Mouse (Mus musculus) forebrain, embryonic 11.5 days (tissue): ENCODE data around the gene Slc4a4. TPM values are rescaled to one million over a fixed set of nuclear protein-coding genes. Genes with fewer than 3 reads are reported as not detected.
A peak's percentile ranks its signal among the peaks of the same experiment; 100 is the strongest.

Experiments used
- ATAC-seq: fragments of 200-750 bp; cut with Nextera tagmentation; replicated peaks from 2 replicates; pipeline ENCODE4 v1.8.0; 2017; ENCODE audit warnings: moderate TSS enrichment; ENCODE audit not compliant: low FRiP score
- DNase-seq: peaks from one replicate; pipeline ENCODE4 v3.0.0-alpha.2; 2017; ENCODE audit warnings: low spot score
- H3K27ac ChIP-seq: fragments of 300-500 bp; sonication (generic); 2 replicates; pipeline ENCODE4 v1.5.1; 2014; ENCODE audit warnings: low read depth, low read length
- H3K27me3 ChIP-seq: fragments of 300-500 bp; sonication (generic); 2 replicates; pipeline ENCODE4 v1.6.1; 2014; ENCODE audit warnings: mild to moderate bottlenecking, low read length, mixed read lengths; ENCODE audit not compliant: control insufficient read depth, insufficient read depth
- H3K36me3 ChIP-seq: fragments of 300-500 bp; sonication (generic); 2 replicates; pipeline ENCODE4 v1.6.1; 2014; ENCODE audit warnings: mild to moderate bottlenecking, low read length, moderate library complexity, mixed read lengths; ENCODE audit not compliant: control insufficient read depth, insufficient read depth
- H3K4me1 ChIP-seq: fragments of 300-500 bp; sonication (generic); replicated peaks from 2 replicates; pipeline ENCODE4 v1.6.1; 2014; ENCODE audit warnings: low read length, mixed read lengths; ENCODE audit not compliant: control insufficient read depth, insufficient read depth
- H3K4me2 ChIP-seq: fragments of 300-500 bp; sonication (generic); 2 replicates; pipeline ENCODE4 v1.6.1; 2014; ENCODE audit warnings: low read depth, mild to moderate bottlenecking, low read length, moderate library complexity, mixed read lengths; ENCODE audit not compliant: severe bottlenecking
- H3K4me3 ChIP-seq: fragments of 300-500 bp; sonication (generic); 2 replicates; pipeline ENCODE4 v1.5.1; 2014; ENCODE audit warnings: low read depth, low read length
- H3K9ac ChIP-seq: fragments of 300-500 bp; sonication (generic); 2 replicates; pipeline ENCODE4 v1.6.1; 2014; ENCODE audit warnings: low read length
- H3K9me3 ChIP-seq: fragments of 300-500 bp; sonication (generic); 2 replicates; pipeline ENCODE4 v1.6.1; 2016; ENCODE audit warnings: low read length, mixed read lengths; ENCODE audit not compliant: control insufficient read depth
- WGBS: fragments of 180-500 bp; shearing (Covaris S2); extraction: QIAGEN DNeasy Blood & Tissue Kit; methylation state at CpG from one replicate; pipeline ENCODE4 v1.1.7; 2014; 5-methylcytosine and 5-hydroxymethylcytosine counted together
- polyA plus RNA-seq: library from polyadenylated mRNA; unstranded; fragments of >200 nt; fragmentation: Nextera tagmentation; extraction: Ambion mirVana; gene quantifications from 2 replicates; pipeline ENCODE4 v1.2.1, GENCODE M21; 2014

The Slc4a4 gene
- polyA plus RNA-seq, 1 experiment from 2014 or later, result 3.1 TPM

GRCm38 (mm10) chr5:89218222-89218621 lies 331.6 kb downstream of the Slc4a4 start:
- no peaks in the 10 kb centered on the region for H3K9me3 ChIP-seq
- no peak for DNase-seq
- 87% methylated on average over 8 of the region's 8 CpGs for WGBS
- 0 out of 2 replicates have a peak, but pooled peaks cover 2% of the 10 kb centered on the region for H3K4me1 ChIP-seq
- no peak for ATAC-seq
- H3K27ac ChIP-seq, result no peak overlapping the region
- no peaks in the 10 kb centered on the region for H3K27me3 ChIP-seq
- H3K4me3 ChIP-seq, result no peak overlapping the region
- H3K36me3 ChIP-seq, result no peaks in the 10 kb centered on the region
- H3K9ac ChIP-seq, result no peak overlapping the region
- H3K4me2 ChIP-seq, result no peak overlapping the region

GRCm38 (mm10) chr5:89218709-89219108 lies 332.1 kb downstream of the Slc4a4 start:
- Histone ChIP-seq H3K9ac (no peak overlapping the region), H3K4me1 (0 out of 2 replicates have a peak, but pooled peaks cover 2% of the 10 kb centered on the region), H3K4me3 (no peak overlapping the region), H3K27ac (no peak overlapping the region), H3K27me3 (no peaks in the 10 kb centered on the region), H3K9me3 (no peaks in the 10 kb centered on the region), H3K4me2 (no peak overlapping the region), H3K36me3 (no peaks in the 10 kb centered on the region)
- ATAC-seq, result no peak
- WGBS, result 73% methylated on average over 6 of the region's 6 CpGs
- DNase-seq, result no peak

GRCm38 (mm10) chr5:89221658-89222057 lies 335.0 kb downstream of the Slc4a4 start:
- H3K4me1 ChIP-seq, result 0 out of 2 replicates have a peak, but pooled peaks cover 2% of the 10 kb centered on the region
- 48% methylated on average over 1 of the region's 1 CpGs for WGBS
- DNase-seq (peak; percentile 55), ATAC-seq (peak; percentile 63; the same call in 1 of the 2 replicates)
- H3K9ac ChIP-seq, result no peak overlapping the region
- no peaks in the 10 kb centered on the region for H3K36me3 ChIP-seq
- H3K27me3 ChIP-seq, result no peaks in the 10 kb centered on the region
- no peak overlapping the region for H3K27ac ChIP-seq
- H3K4me2 ChIP-seq, result no peak overlapping the region
- no peaks in the 10 kb centered on the region for H3K9me3 ChIP-seq
- H3K4me3 ChIP-seq, result no peak overlapping the region

- peak; percentile 55 for ATAC-seq
- no peaks in the 10 kb centered on the region for H3K27me3 ChIP-seq
- H3K4me2 ChIP-seq, result no peak overlapping the region
- no peak overlapping the region for H3K4me3 ChIP-seq
- WGBS, result 66% methylated on average over 10 of the region's 10 CpGs
- H3K27ac ChIP-seq, result no peak overlapping the region
- 0 out of 2 replicates have a peak, but pooled peaks cover 2% of the 10 kb centered on the region for H3K4me1 ChIP-seq
- no peaks in the 10 kb centered on the region for H3K9me3 ChIP-seq
- no peaks in the 10 kb centered on the region for H3K36me3 ChIP-seq
- H3K9ac ChIP-seq, result no peak overlapping the region
- peak; percentile 58 for DNase-seq
Measured at GRCm38 (mm10) chr5:89223061-89223740, 336.6 kb downstream of the Slc4a4 start.

- DNase-seq, result no peak
- ATAC-seq, result peak; percentile 63
- Histone ChIP-seq H3K4me3 (no peak overlapping the region), H3K4me2 (no peak overlapping the region), H3K9me3 (no peaks in the 10 kb centered on the region), H3K9ac (no peak overlapping the region), H3K27me3 (no peaks in the 10 kb centered on the region), H3K4me1 (0 out of 2 replicates have a peak, but pooled peaks cover 2% of the 10 kb centered on the region), H3K27ac (no peak overlapping the region), H3K36me3 (no peaks in the 10 kb centered on the region)
- 73% methylated on average over 9 of the region's 9 CpGs for WGBS
Measured at GRCm38 (mm10) chr5:89223744-89224368, 337.2 kb downstream of the Slc4a4 start.

- Histone ChIP-seq H3K27me3 (no peaks in the 10 kb centered on the region), H3K4me2 (no peak overlapping the region), H3K9ac (no peak overlapping the region), H3K4me3 (no peak overlapping the region), H3K36me3 (no peaks in the 10 kb centered on the region), H3K9me3 (no peaks in the 10 kb centered on the region), H3K4me1 (no peaks in the 10 kb centered on the region), H3K27ac (no peak overlapping the region)
- DNase-seq, result no peak
- WGBS, result 78% methylated on average over 2 of the region's 2 CpGs
- no peak for ATAC-seq
Measured at GRCm38 (mm10) chr5:89227948-89228347, 341.3 kb downstream of the Slc4a4 start.

- Histone ChIP-seq H3K4me3 (no peak overlapping the region), H3K9me3 (no peaks in the 10 kb centered on the region), H3K9ac (no peak overlapping the region), H3K36me3 (no peaks in the 10 kb centered on the region), H3K4me1 (no peaks in the 10 kb centered on the region), H3K4me2 (no peak overlapping the region), H3K27ac (no peak overlapping the region), H3K27me3 (no peaks in the 10 kb centered on the region)
- DNase-seq (no peak), ATAC-seq (no peak)
- WGBS, result 86% methylated on average over 5 of the region's 5 CpGs
Measured at GRCm38 (mm10) chr5:89229606-89230005, 343.0 kb downstream of the Slc4a4 start.

- Histone ChIP-seq H3K4me1 (no peaks in the 10 kb centered on the region), H3K27me3 (no peaks in the 10 kb centered on the region), H3K27ac (no peak overlapping the region), H3K9ac (no peak overlapping the region), H3K9me3 (no peaks in the 10 kb centered on the region), H3K4me3 (no peak overlapping the region), H3K36me3 (no peaks in the 10 kb centered on the region), H3K4me2 (no peak overlapping the region)
- ATAC-seq, result no peak
- no peak for DNase-seq
- 91% methylated on average over 7 of the region's 7 CpGs for WGBS
Measured at GRCm38 (mm10) chr5:89232313-89232712, 345.7 kb downstream of the Slc4a4 start.
